Mouse (Mus musculus) MEL (cell line): ENCODE results near the gene Kcnh6. TPM values are rescaled to one million over a fixed set of nuclear protein-coding genes. Genes with fewer than 3 reads are reported as not detected.

ENCODE experiments used
- DNase-seq: peaks from one replicate; pipeline ENCODE4 v3.0.0; 2011; ENCODE audit warnings: low read depth, low spot score
- H3K27ac ChIP-seq: 2 replicates; pipeline ENCODE4 v1.5.1; 2012; ENCODE audit warnings: low read depth, mild to moderate bottlenecking, control low read depth, low read length, moderate library complexity; ENCODE audit not compliant: control insufficient read depth
- H3K27me3 ChIP-seq, 2 experiments: fragments of 150-350 bp in 1 of 2; sonication (generic) in 1 of 2; 2 replicates each; pipeline ENCODE4 v1.6.1; 2012; ENCODE audit warnings: low read length in 2 of 2, mild to moderate bottlenecking in 2 of 2, improper control_type of control experiment in 1 of 2, moderate library complexity in 1 of 2; ENCODE audit not compliant: insufficient read depth in 2 of 2, control insufficient read depth in 1 of 2
- H3K36me3 ChIP-seq, 2 experiments: 2 replicates each; pipeline ENCODE4 v1.6.1; 2012 to 2014; ENCODE audit warnings: low read length in 2 of 2, improper control_type of control experiment in 1 of 2, inconsistent platforms in 1 of 2, mild to moderate bottlenecking in 1 of 2; ENCODE audit not compliant: insufficient read depth in 2 of 2, control insufficient read depth in 1 of 2
- H3K4me1 ChIP-seq, 2 experiments: fragments of 150-350 bp in 1 of 2; sonication (generic) in 1 of 2; 2 replicates each; pipeline ENCODE4 v1.6.1; 2012; ENCODE audit warnings: low read length in 2 of 2, improper control_type of control experiment in 1 of 2, mild to moderate bottlenecking in 1 of 2; ENCODE audit not compliant: insufficient read depth in 2 of 2, control insufficient read depth in 1 of 2
- H3K4me3 ChIP-seq, 2 experiments: fragments of 150-350 bp in 1 of 2; sonication (generic) in 1 of 2; 2 replicates each; pipeline ENCODE4 v1.5.1; 2012; ENCODE audit warnings: low read depth in 2 of 2, low read length in 2 of 2, mild to moderate bottlenecking in 2 of 2, moderate library complexity in 2 of 2, control low read depth in 1 of 2, improper control_type of control experiment in 1 of 2; ENCODE audit not compliant: control insufficient read depth in 1 of 2, insufficient read depth in 1 of 2
- H3K79me2 ChIP-seq: 2 replicates; pipeline ENCODE4 v1.6.1; 2012; ENCODE audit warnings: mild to moderate bottlenecking, low read length, moderate library complexity; ENCODE audit not compliant: control insufficient read depth, poor library complexity, insufficient read depth
- H3K9ac ChIP-seq: 2 replicates; pipeline ENCODE4 v1.6.1; 2012; ENCODE audit warnings: low read depth, mild to moderate bottlenecking, control low read depth, low read length, moderate library complexity; ENCODE audit not compliant: control insufficient read depth, poor library complexity, severe bottlenecking
- H3K9me3 ChIP-seq: fragments of 150-350 bp; sonication (generic); replicated peaks from 2 replicates; pipeline ENCODE4 v1.6.1; 2012; ENCODE audit warnings: mild to moderate bottlenecking, low read length, improper control_type of control experiment, moderate library complexity; ENCODE audit not compliant: insufficient read depth
- CHD2 ChIP-seq: IDR thresholded peaks from 2 replicates; pipeline ENCODE4 v1.6.1; 2011; ENCODE audit warnings: low read length, improper control_type of control experiment
- CTCF ChIP-seq, 3 experiments: IDR thresholded peaks in 2 of 3; conservative IDR thresholded peaks in 1 of 3; 2 replicates each; pipeline ENCODE4 v1.5.1; 2011 to 2012; ENCODE audit warnings: low read length in 3 of 3, low read depth in 2 of 3, mild to moderate bottlenecking in 2 of 3, improper control_type of control experiment in 1 of 3, inconsistent platforms in 1 of 3, mixed read lengths in 1 of 3, moderate library complexity in 1 of 3; ENCODE audit not compliant: control insufficient read depth in 1 of 3, insufficient read depth in 1 of 3, poor library complexity in 1 of 3, severe bottlenecking in 1 of 3
- E2F4 ChIP-seq: IDR thresholded peaks from 2 replicates; pipeline ENCODE4 v1.6.1; 2011; ENCODE audit warnings: low read depth, low read length, improper control_type of control experiment, borderline replicate concordance
- ELF1 ChIP-seq: IDR thresholded peaks from 2 replicates; pipeline ENCODE4 v1.6.1; 2014; ENCODE audit warnings: low read depth, mild to moderate bottlenecking, inconsistent platforms, low read length, improper control_type of control experiment, moderate library complexity
- EP300 ChIP-seq, 2 experiments: IDR thresholded peaks; 2 replicates each; pipeline ENCODE4 v1.6.1; 2011; ENCODE audit warnings: improper control_type of control experiment in 2 of 2, low read length in 2 of 2, low read depth in 1 of 2, mild to moderate bottlenecking in 1 of 2
- ETS1 ChIP-seq: IDR thresholded peaks from 2 replicates; pipeline ENCODE4 v1.6.1; 2012; ENCODE audit warnings: low read depth, mild to moderate bottlenecking, inconsistent platforms, low read length, improper control_type of control experiment, moderate library complexity
- GATA1 ChIP-seq: IDR thresholded peaks from 2 replicates; pipeline ENCODE4 v1.6.1; 2011; ENCODE audit warnings: low read depth, low read length, improper control_type of control experiment
- JUND ChIP-seq: IDR thresholded peaks from 2 replicates; pipeline ENCODE4 v1.6.1; 2011; ENCODE audit warnings: low read depth, mild to moderate bottlenecking, improper control_type of control experiment, low read length
- KAT2A ChIP-seq: conservative IDR thresholded peaks from 2 replicates; pipeline ENCODE4 v1.6.1; 2012; ENCODE audit warnings: low read depth, low read length, improper control_type of control experiment, inconsistent platforms
- MAX ChIP-seq: IDR thresholded peaks from 2 replicates; pipeline ENCODE4 v1.6.1; 2011; ENCODE audit warnings: low read length, improper control_type of control experiment
- MYB ChIP-seq: IDR thresholded peaks from 2 replicates; pipeline ENCODE4 v1.6.1; 2011; ENCODE audit warnings: mild to moderate bottlenecking, low read depth, low read length, improper control_type of control experiment
- MYC ChIP-seq: IDR thresholded peaks from 2 replicates; pipeline ENCODE4 v1.6.1; 2011; ENCODE audit warnings: low read depth, mild to moderate bottlenecking, low read length, improper control_type of control experiment, moderate library complexity
- NRF1 ChIP-seq: IDR thresholded peaks from 2 replicates; pipeline ENCODE4 v1.6.1; 2014; ENCODE audit warnings: low read depth, mild to moderate bottlenecking, inconsistent platforms, low read length, improper control_type of control experiment, moderate library complexity; ENCODE audit not compliant: poor library complexity, insufficient read depth, severe bottlenecking
- POLR2A ChIP-seq, 2 experiments: IDR thresholded peaks; 2 replicates each; pipeline ENCODE4 v1.6.1; 2011 to 2012; ENCODE audit warnings: low read length in 2 of 2, mild to moderate bottlenecking in 2 of 2, control low read depth in 1 of 2, improper control_type of control experiment in 1 of 2, low read depth in 1 of 2, moderate library complexity in 1 of 2; ENCODE audit not compliant: control insufficient read depth in 1 of 2, insufficient read depth in 1 of 2, poor library complexity in 1 of 2
- POLR2AphosphoS5 ChIP-seq: IDR thresholded peaks from 2 replicates; pipeline ENCODE4 v1.6.1; 2012; ENCODE audit warnings: low read depth, borderline replicate concordance, mild to moderate bottlenecking, inconsistent platforms, low read length, moderate library complexity, mixed read lengths
- RAD21 ChIP-seq: IDR thresholded peaks from 2 replicates; pipeline ENCODE4 v1.6.1; 2011; ENCODE audit warnings: mild to moderate bottlenecking, low read depth, low read length, improper control_type of control experiment
- SMC3 ChIP-seq: IDR thresholded peaks from 2 replicates; pipeline ENCODE4 v1.6.1; 2011; ENCODE audit warnings: low read depth, low read length, improper control_type of control experiment
- TAL1 ChIP-seq: IDR thresholded peaks from 2 replicates; pipeline ENCODE4 v1.6.1; 2012; ENCODE audit warnings: mild to moderate bottlenecking, inconsistent platforms, low read length, moderate library complexity, mixed read lengths
- TBP ChIP-seq: IDR thresholded peaks from 2 replicates; pipeline ENCODE4 v1.8.0; 2011; ENCODE audit warnings: low read depth, low read length, improper control_type of control experiment
- TCF12 ChIP-seq: IDR thresholded peaks from 2 replicates; pipeline ENCODE4 v1.6.1; 2014; ENCODE audit warnings: low read depth, mild to moderate bottlenecking, inconsistent platforms, low read length, improper control_type of control experiment, moderate library complexity
- USF1 ChIP-seq: IDR thresholded peaks from 2 replicates; pipeline ENCODE4 v1.6.1; 2014; ENCODE audit warnings: low read depth, mild to moderate bottlenecking, inconsistent platforms, low read length, improper control_type of control experiment, moderate library complexity
- USF2 ChIP-seq, 2 experiments: IDR thresholded peaks; 2 replicates each; pipeline ENCODE4 v1.6.1; 2011 to 2012; ENCODE audit warnings: improper control_type of control experiment in 2 of 2, low read length in 2 of 2, borderline replicate concordance in 1 of 2, inconsistent platforms in 1 of 2, low read depth in 1 of 2, mild to moderate bottlenecking in 1 of 2; ENCODE audit not compliant: insufficient read depth in 1 of 2
- ZC3H11A ChIP-seq: IDR thresholded peaks from 2 replicates; pipeline ENCODE4 v1.6.1; 2012; ENCODE audit warnings: low read depth, mild to moderate bottlenecking, inconsistent platforms, low read length, improper control_type of control experiment
- ZKSCAN1 ChIP-seq: IDR thresholded peaks from 2 replicates; pipeline ENCODE4 v1.6.1; 2012; ENCODE audit warnings: low read depth, mild to moderate bottlenecking, inconsistent platforms, low read length, improper control_type of control experiment, moderate library complexity
- ZMIZ1 ChIP-seq: IDR thresholded peaks from 2 replicates; pipeline ENCODE4 v1.6.1; 2012; ENCODE audit warnings: low read depth, mild to moderate bottlenecking, inconsistent platforms, low read length, improper control_type of control experiment, moderate library complexity
- ZNF384 ChIP-seq: IDR thresholded peaks from 2 replicates; pipeline ENCODE4 v1.6.1; 2012; ENCODE audit warnings: low read depth, mild to moderate bottlenecking, inconsistent platforms, low read length, improper control_type of control experiment
- polyA plus RNA-seq, 2 experiments: library from polyadenylated mRNA; stranded (reverse) in 1 of 2; unstranded in 1 of 2; fragments of >175 nt in 1 of 2; fragments of >200 nt in 1 of 2; gene quantifications; 2 replicates each; pipeline versions ENCODE4 v1.2.1 to v1.2.4; 2012; ENCODE audit warnings: low replicate concordance in 2 of 2, low read depth in 1 of 2; ENCODE audit not compliant: insufficient read length in 2 of 2, insufficient read depth in 1 of 2, missing spikeins in 1 of 2
- total RNA-seq: library from RNA; depleted of rRNA; stranded (reverse); fragments of 300-350 nt; gene quantifications from 2 replicates; pipeline ENCODE4 v1.2.3, GENCODE M21; 2012

Gene Kcnh6
- total and polyA plus RNA-seq, 3 experiments = 0.04 to 0.07 TPM; not detected in 1

GRCm38 (mm10) chr11:105964691-105965090 lies 43.2 kb upstream of the Kcnh6 start:
- Histone ChIP-seq H3K9me3 (no peaks in the 10 kb centered on the region), H3K79me2 (no peaks in the 10 kb centered on the region), H3K36me3 (0 out of 4 replicates have a peak, but pooled peaks cover 0 to 1% of the 10 kb centered on the region in 2 experiments), H3K27me3 (no peaks in the 10 kb centered on the region), H3K27ac (no peak overlapping the region), H3K4me3 (no peak overlapping the region), H3K4me1 (peaks cover 0 to 8% of the 10 kb centered on the region in 2 experiments; a peak in 2 of 4 replicates), H3K9ac (no peak overlapping the region)
- DNase-seq = peak; percentile 68
- TF ChIP-seq TCF12 (no peak), TBP (no peak), KAT2A (no peak), SMC3 (peak; percentile 57), POLR2A (IDR thresholded peaks at IDR 0.05; ENCODE audit: control insufficient read depth in 1 of 2, insufficient read depth in 1 of 2, low read depth in 1 of 2, low read length in 2 of 2, poor library complexity in 1 of 2) (no peak), ZKSCAN1 (no peak), EP300 (IDR thresholded peaks at IDR 0.05; ENCODE audit: low read depth in 1 of 2, low read length in 2 of 2) (no peak), NRF1 (no peak), ELF1 (no peak), RAD21 (peak; percentile 61), GATA1 (no peak), ETS1 (no peak), POLR2AphosphoS5 (no peak), ZNF384 (peak; percentile 86), CTCF (IDR thresholded peaks at IDR 0.05 in 2 of 3, conservative IDR thresholded peaks at IDR 0.05 in 1 of 3; ENCODE audit: control insufficient read depth in 1 of 3, insufficient read depth in 1 of 3, low read depth in 2 of 3, low read length in 3 of 3, poor library complexity in 1 of 3, severe bottlenecking in 1 of 3) (peak in 2 of 3 experiments; percentile 61 to 74), ZC3H11A (peak; percentile 33; the same call in 1 of the 2 replicates), USF1 (no peak), E2F4 (no peak), JUND (no peak)

- H3K36me3 ChIP-seq = no peaks in the 10 kb centered on the region
- DNase-seq = no peak
- H3K27ac ChIP-seq = no peak overlapping the region
- no peaks in the 10 kb centered on the region for H3K27me3 ChIP-seq
- TF ChIP-seq MYC (no peak), USF2 (IDR thresholded peaks at IDR 0.05; ENCODE audit: borderline replicate concordance in 1 of 2, insufficient read depth in 1 of 2, low read depth in 1 of 2, low read length in 2 of 2) (no peak), ZKSCAN1 (no peak), ZMIZ1 (no peak), TAL1 (no peak), ZNF384 (no peak), MYB (no peak), CHD2 (no peak), MAX (no peak)
- H3K9ac ChIP-seq = no peak overlapping the region
- peaks cover 0 to 4% of the 10 kb centered on the region in 2 experiments; a peak in 1 of 4 replicates for H3K4me1 ChIP-seq
- H3K4me3 ChIP-seq = no peak overlapping the region
- no peaks in the 10 kb centered on the region for H3K79me2 ChIP-seq
- no peaks in the 10 kb centered on the region for H3K9me3 ChIP-seq
Measured at GRCm38 (mm10) chr11:105966288-105966687, 41.6 kb upstream of the Kcnh6 start.
